Mouse (Mus musculus) heart, adult 9 months (tissue): ENCODE data around the gene Fbxo31.

Experiments
- DNase-seq, 2 experiments: peaks; one replicate each; pipeline ENCODE4 v3.0.0; 2022; ENCODE audit warnings: low spot score in 2 of 2

Fbxo31 gene

GRCm38 (mm10) chr8:121552506-121552905, 26.1 kb downstream of the Fbxo31 start:
- no peak for DNase-seq

GRCm38 (mm10) chr8:121551065-121551985, 27.3 kb downstream of the Fbxo31 start:
- no peak for DNase-seq

- DNase-seq: no peak
Measured at GRCm38 (mm10) chr8:121550056-121550455, 28.6 kb downstream of the Fbxo31 start.

- peak; percentile 43 to 53 for DNase-seq
Measured at GRCm38 (mm10) chr8:121547132-121547531, 31.5 kb downstream of the Fbxo31 start.

GRCm38 (mm10) chr8:121544936-121545335, 33.7 kb downstream of the Fbxo31 start:
- no peak for DNase-seq

- DNase-seq: no peak
Measured at GRCm38 (mm10) chr8:121544276-121544785, 34.3 kb downstream of the Fbxo31 start, which contains the start of gene 1700018B08Rik. TSS of gene 1700018B08Rik (minus strand) at chr8:121544320.

GRCm38 (mm10) chr8:121542901-121543300, 35.7 kb downstream of the Fbxo31 start:
- no peak for DNase-seq

GRCm38 (mm10) chr8:121541862-121542261, 36.7 kb downstream of the Fbxo31 start:
- no peak for DNase-seq

GRCm38 (mm10) chr8:121532381-121532780, 46.2 kb downstream of the Fbxo31 start:
- DNase-seq: no peak

- no peak for DNase-seq
Measured at GRCm38 (mm10) chr8:121530639-121531038, 48.0 kb downstream of the Fbxo31 start.

GRCm38 (mm10) chr8:121528790-121529189, 49.8 kb downstream of the Fbxo31 start:
- DNase-seq: peak; percentile 48 to 50

GRCm38 (mm10) chr8:121527751-121528150, 50.9 kb downstream of the Fbxo31 start:
- DNase-seq: no peak

GRCm38 (mm10) chr8:121526811-121527550, 51.6 kb downstream of the Fbxo31 start:
- DNase-seq: no peak

GRCm38 (mm10) chr8:121525111-121525818, 53.3 kb downstream of the Fbxo31 start:
- DNase-seq: no peak

GRCm38 (mm10) chr8:121513429-121513828, 65.2 kb downstream of the Fbxo31 start:
- peak; percentile 27 to 64 for DNase-seq

- no peak for DNase-seq
Measured at GRCm38 (mm10) chr8:121511751-121512150, 66.9 kb downstream of the Fbxo31 start.
